Mouse (Mus musculus): ENCODE results near the gene Shbg. TPM values are rescaled to one million over a fixed set of nuclear protein-coding genes. Genes with fewer than 3 reads are reported as not detected.
A peak's percentile ranks its signal among the peaks of the same experiment; 100 is the strongest.

Gene Shbg
- polyA plus RNA-seq, 1 experiment from 2014 or later: 33.4 TPM

- peak; percentile 36 for DNase-seq
- 48% methylated on average over 10 of the region's 10 CpGs for WGBS (ENCODE audit: insufficient replicate concordance)
- Histone ChIP-seq H3K4me1 (replicated peaks) (peaks cover 73% of the 10 kb centered on the region), H3K27ac (peak overlapping the region; percentile 60), H3K9me3 (replicated peaks) (no peaks in the 10 kb centered on the region), H3K9ac (peak overlapping the region; percentile 38; the same call in 1 of the 2 replicates), H3K36me3 (peaks cover 73% of the 10 kb centered on the region), H3K27me3 (no peaks in the 10 kb centered on the region), H3K4me3 (replicated peaks) (no peak overlapping the region), H3K4me2 (peak overlapping the region; percentile 18; the same call in 1 of the 2 replicates)
- peak; percentile 52; the same call in 1 of the 2 replicates for ATAC-seq (ENCODE audit: low read depth)
These were observed 39.1 kb upstream of the Shbg start for GRCm38 (mm10) chr11:69656617-69657461.

GRCm38 (mm10) chr11:69656065-69656455 is 38.4 kb upstream of the Shbg start:
- Histone ChIP-seq H3K36me3 (peaks cover 81% of the 10 kb centered on the region), H3K4me3 (replicated peaks) (no peak overlapping the region), H3K27ac (no peak overlapping the region), H3K27me3 (no peaks in the 10 kb centered on the region), H3K4me2 (no peak overlapping the region), H3K9me3 (replicated peaks) (no peaks in the 10 kb centered on the region), H3K9ac (0 out of 2 replicates have a peak overlapping the region, but pooled peaks have one; percentile 38), H3K4me1 (replicated peaks) (peaks cover 65% of the 10 kb centered on the region)
- no peak for ATAC-seq (ENCODE audit: low read depth)
- DNase-seq: no peak
- WGBS (ENCODE audit: insufficient replicate concordance): 89% methylated on average over 5 of the region's 5 CpGs

GRCm38 (mm10) chr11:69655264-69656064 is 37.8 kb upstream of the Shbg start, which contains the start of gene Sox15:
Gene Sox15, plus strand, starts transcription at chr11:69655314.
- peaks cover 87% of the 10 kb centered on the region for H3K36me3 ChIP-seq
- H3K9me3 ChIP-seq (replicated peaks): no peaks in the 10 kb centered on the region
- ATAC-seq (ENCODE audit: low read depth) (peak; percentile 60), DNase-seq (peak; percentile 43)
- 0 out of 2 replicates have a peak within 1 kb of the TSS, but pooled peaks have one; percentile 23 for H3K4me2 ChIP-seq
- H3K27ac ChIP-seq: peak within 1 kb of the TSS; percentile 30
- H3K27me3 ChIP-seq: no peaks in the 10 kb centered on the region
- H3K4me3 ChIP-seq (replicated peaks): no peak within 1 kb of the TSS
- no peak within 1 kb of the TSS for H3K9ac ChIP-seq
- H3K4me1 ChIP-seq (replicated peaks): peaks cover 59% of the 10 kb centered on the region
- 37% methylated on average over 34 of the region's 34 CpGs for WGBS (ENCODE audit: insufficient replicate concordance)

DNA sequence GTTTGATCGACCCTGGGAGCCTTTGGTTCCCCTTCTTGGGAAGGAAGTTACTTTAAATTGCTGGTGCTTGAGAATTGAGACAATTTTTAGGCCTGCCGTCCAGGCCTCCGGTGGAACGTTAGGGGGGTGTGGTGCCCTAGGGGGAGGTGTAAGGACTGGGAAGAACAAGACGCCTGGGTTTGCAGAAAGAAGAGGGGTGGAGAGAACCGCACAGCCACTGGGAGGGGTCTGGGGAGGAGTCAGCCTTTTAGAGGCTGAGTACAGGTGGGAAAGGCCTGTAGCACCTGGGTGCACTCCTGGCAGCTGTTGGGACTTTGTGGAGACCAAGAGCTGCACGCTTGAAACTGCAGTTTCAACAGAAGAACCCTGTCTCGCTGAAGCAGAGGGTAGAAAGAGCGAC is 37.1 kb upstream of the Shbg start:
- Histone ChIP-seq H3K4me2 (no peak overlapping the region), H3K27ac (peak overlapping the region; percentile 30)
- ATAC-seq (ENCODE audit: low read depth): no peak

DNA sequence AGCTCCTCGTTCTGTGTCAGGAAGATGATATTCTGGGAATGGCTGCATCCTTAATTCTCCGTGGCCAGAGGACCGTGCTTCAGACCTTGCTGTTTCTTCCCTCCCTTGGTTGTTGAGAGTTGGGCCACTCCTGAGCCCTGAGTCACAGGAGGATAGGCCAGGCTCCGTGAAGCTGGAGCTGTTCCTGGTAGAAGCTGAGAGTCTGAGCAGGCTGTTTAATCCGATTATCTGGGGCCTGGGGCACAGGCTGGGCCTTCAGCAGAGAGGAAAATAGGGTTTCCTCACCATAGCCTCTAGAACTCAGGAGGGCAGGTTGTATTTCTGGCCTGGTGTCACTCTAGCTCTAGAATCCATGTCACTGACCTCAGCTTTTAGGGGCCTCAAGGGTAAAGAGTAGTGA is 35.7 kb upstream of the Shbg start:
- H3K27ac ChIP-seq: no peak overlapping the region; the same call in 1 of the 2 replicates
- H3K4me3 ChIP-seq (replicated peaks): no peak overlapping the region
- peaks cover 91% of the 10 kb centered on the region for H3K36me3 ChIP-seq
- DNase-seq: no peak
- no peaks in the 10 kb centered on the region for H3K9me3 ChIP-seq (replicated peaks)
- no peaks in the 10 kb centered on the region for H3K27me3 ChIP-seq
- WGBS (ENCODE audit: insufficient replicate concordance): 65% methylated on average over 5 of the region's 5 CpGs
- peaks cover 53% of the 10 kb centered on the region for H3K4me1 ChIP-seq (replicated peaks)
- no peak for ATAC-seq (ENCODE audit: low read depth)
- no peak overlapping the region for H3K9ac ChIP-seq
- H3K4me2 ChIP-seq: no peak overlapping the region

More for the DNA sequence above, 37.1 kb upstream of the Shbg start:
- Histone ChIP-seq H3K27me3 (no peaks in the 10 kb centered on the region), H3K9ac (no peak overlapping the region), H3K4me1 (replicated peaks) (peaks cover 53% of the 10 kb centered on the region), H3K9me3 (replicated peaks) (no peaks in the 10 kb centered on the region), H3K4me3 (replicated peaks) (no peak overlapping the region), H3K36me3 (peaks cover 91% of the 10 kb centered on the region)
- DNase-seq: no peak
- 38% methylated on average over 9 of the region's 9 CpGs for WGBS (ENCODE audit: insufficient replicate concordance)

DNA sequence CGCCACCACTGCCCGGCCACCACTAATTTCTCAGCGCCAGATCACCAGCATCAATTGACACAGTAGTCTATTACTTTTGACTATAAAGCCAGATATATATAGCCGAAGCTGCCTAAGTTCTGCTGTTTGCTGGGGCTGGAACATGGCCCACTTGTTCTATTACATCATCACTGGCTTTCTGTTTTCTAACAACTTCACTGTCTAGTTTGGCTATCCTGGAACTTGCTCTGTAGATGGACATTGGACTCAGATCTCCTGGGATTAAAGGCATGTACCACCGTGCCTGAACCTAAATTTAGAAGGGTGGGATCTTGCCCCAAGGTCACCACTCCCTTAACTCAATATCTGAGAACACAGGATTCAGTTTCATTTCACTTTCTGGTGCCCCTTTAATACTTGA is 28.2 kb upstream of the Shbg start:
- peaks cover 96% of the 10 kb centered on the region for H3K36me3 ChIP-seq
- H3K9me3 ChIP-seq (replicated peaks): no peaks in the 10 kb centered on the region
- no peak overlapping the region for H3K4me3 ChIP-seq (replicated peaks)
- ATAC-seq (ENCODE audit: low read depth): no peak
- H3K27me3 ChIP-seq: no peaks in the 10 kb centered on the region
- 0 out of 2 replicates have a peak, but pooled peaks cover 2% of the 10 kb centered on the region for H3K4me1 ChIP-seq (replicated peaks)
- no peak overlapping the region for H3K4me2 ChIP-seq
- DNase-seq: no peak
- WGBS (ENCODE audit: insufficient replicate concordance): 83% methylated on average over 5 of the region's 5 CpGs
- no peak overlapping the region for H3K9ac ChIP-seq
- H3K27ac ChIP-seq: 0 out of 2 replicates have a peak overlapping the region, but pooled peaks have one; percentile 13

GRCm38 (mm10) chr11:69635471-69635870 is 17.8 kb upstream of the Shbg start:
- H3K36me3 ChIP-seq: peaks cover 21% of the 10 kb centered on the region
- H3K27ac ChIP-seq: no peak overlapping the region
- peak overlapping the region; percentile 4 for H3K4me2 ChIP-seq
- ATAC-seq (ENCODE audit: low read depth) (no peak), DNase-seq (no peak)
- H3K9ac ChIP-seq: peak overlapping the region; percentile 97; the same call in 1 of the 2 replicates
- 81% methylated on average over 3 of the region's 3 CpGs for WGBS (ENCODE audit: insufficient replicate concordance)
- no peaks in the 10 kb centered on the region for H3K27me3 ChIP-seq
- H3K4me1 ChIP-seq (replicated peaks): peaks cover 45% of the 10 kb centered on the region
- H3K9me3 ChIP-seq (replicated peaks): no peaks in the 10 kb centered on the region
- no peak overlapping the region; the same call in 1 of the 2 replicates for H3K4me3 ChIP-seq (replicated peaks)

DNA sequence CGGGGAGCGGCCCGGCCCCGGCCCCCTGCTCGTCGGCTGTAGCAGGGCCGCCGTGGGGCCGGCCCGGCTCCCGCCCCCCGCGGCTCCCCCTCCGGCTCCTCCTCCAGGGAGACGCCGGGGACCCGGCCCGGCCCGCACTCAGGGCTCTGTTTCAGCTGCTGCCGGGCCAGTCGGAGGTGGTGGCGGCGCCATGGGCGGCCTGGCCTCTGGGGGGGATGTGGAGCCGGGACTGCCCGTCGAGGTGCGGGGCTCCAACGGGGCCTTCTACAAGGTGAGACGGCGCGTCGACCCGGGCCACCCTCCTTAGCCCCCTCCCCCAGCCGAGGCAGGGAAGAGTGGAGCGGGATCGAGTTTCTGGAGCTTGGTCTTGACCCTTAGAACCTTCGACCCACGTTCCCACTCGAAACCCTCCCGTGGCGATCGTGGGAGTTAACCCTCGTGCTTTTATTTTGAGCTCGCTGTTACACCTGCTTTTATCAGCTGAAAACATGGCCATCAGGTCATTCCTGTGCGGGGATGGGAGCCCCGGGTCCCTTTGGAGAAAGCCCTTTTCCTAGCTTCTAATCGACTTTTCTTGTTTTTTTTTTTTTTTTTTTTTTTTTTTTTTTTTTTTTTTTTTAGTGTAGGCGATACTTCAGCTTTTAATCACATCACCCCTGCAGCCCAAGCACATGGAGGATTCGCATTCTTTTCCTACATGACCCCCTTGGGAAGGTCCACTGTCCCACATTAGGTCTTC is 15.6 kb upstream of the Shbg start:
- H3K27me3 ChIP-seq: no peaks in the 10 kb centered on the region
- ATAC-seq (ENCODE audit: low read depth): peak; percentile 55

GRCm38 (mm10) chr11:69632284-69633089 is 14.8 kb upstream of the Shbg start, which contains the start of gene Fxr2:
Gene Fxr2, plus strand, starts transcription at chr11:69632990.
- Histone ChIP-seq H3K4me2 (peak within 1 kb of the TSS; percentile 91), H3K4me3 (replicated peaks) (peak within 1 kb of the TSS; percentile 93), H3K27me3 (no peaks in the 10 kb centered on the region), H3K9me3 (replicated peaks) (no peaks in the 10 kb centered on the region), H3K4me1 (replicated peaks) (peaks cover 48% of the 10 kb centered on the region), H3K27ac (peak within 1 kb of the TSS; percentile 95), H3K9ac (peak within 1 kb of the TSS; percentile 97), H3K36me3 (peaks cover 2% of the 10 kb centered on the region; the same call in 1 of the 2 replicates)
- DNase-seq: peak; percentile 100
- peak; percentile 95 for ATAC-seq (ENCODE audit: low read depth)
- under 1% methylated on average over 55 of the region's 56 CpGs for WGBS (ENCODE audit: insufficient replicate concordance)

More for the DNA sequence above, 15.6 kb upstream of the Shbg start:
- DNase-seq: no peak
- peak overlapping the region; percentile 95 for H3K27ac ChIP-seq
- under 1% methylated on average over 50 of the region's 50 CpGs for WGBS (ENCODE audit: insufficient replicate concordance)
- H3K36me3 ChIP-seq: peaks cover 5% of the 10 kb centered on the region; the same call in 1 of the 2 replicates
- peak overlapping the region; percentile 97 for H3K9ac ChIP-seq
- H3K4me2 ChIP-seq: peak overlapping the region; percentile 91
- peaks cover 48% of the 10 kb centered on the region for H3K4me1 ChIP-seq (replicated peaks)
- peak overlapping the region; percentile 93 for H3K4me3 ChIP-seq (replicated peaks)
- H3K9me3 ChIP-seq (replicated peaks): no peaks in the 10 kb centered on the region

GRCm38 (mm10) chr11:69629802-69630201 is 12.1 kb upstream of the Shbg start:
- Histone ChIP-seq H3K27me3 (no peaks in the 10 kb centered on the region), H3K4me1 (replicated peaks) (peaks cover 28% of the 10 kb centered on the region), H3K9me3 (replicated peaks) (no peaks in the 10 kb centered on the region), H3K9ac (no peak overlapping the region), H3K27ac (no peak overlapping the region), H3K4me3 (replicated peaks) (no peak overlapping the region), H3K36me3 (no peaks in the 10 kb centered on the region), H3K4me2 (no peak overlapping the region)
- ATAC-seq (ENCODE audit: low read depth) (no peak), DNase-seq (no peak)
- WGBS (ENCODE audit: insufficient replicate concordance): 53% methylated on average over 1 of the region's 1 CpGs
